Mouse (Mus musculus): Measurements from ENCODE around the gene Atp6v1c2.

The Atp6v1c2 gene

DNA sequence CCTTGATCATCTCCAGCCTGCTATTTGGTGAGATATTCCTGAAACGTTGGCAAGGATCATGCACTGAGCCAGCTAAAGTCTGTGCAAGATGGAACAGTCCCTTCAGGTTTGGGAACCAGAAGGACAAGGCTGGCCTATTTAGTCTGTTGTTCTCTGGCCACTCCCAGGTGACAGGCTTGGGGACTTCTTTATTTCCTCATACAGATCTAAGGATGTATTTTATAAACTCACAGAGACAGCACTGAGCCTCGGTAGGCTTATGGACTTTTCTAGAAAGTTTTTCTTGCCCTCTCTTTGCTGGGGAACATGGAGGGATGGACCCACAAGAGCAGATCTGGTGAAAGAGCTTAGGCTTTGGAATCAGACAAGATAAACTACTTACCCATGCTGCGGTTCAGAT, at the start of gene Atp6v1c2:
Gene Atp6v1c2 (minus strand): TSS at position 101 of the 400 bp plus-strand sequence.
- no peak for DNase-seq (ENCODE audit: low spot score)

DNA sequence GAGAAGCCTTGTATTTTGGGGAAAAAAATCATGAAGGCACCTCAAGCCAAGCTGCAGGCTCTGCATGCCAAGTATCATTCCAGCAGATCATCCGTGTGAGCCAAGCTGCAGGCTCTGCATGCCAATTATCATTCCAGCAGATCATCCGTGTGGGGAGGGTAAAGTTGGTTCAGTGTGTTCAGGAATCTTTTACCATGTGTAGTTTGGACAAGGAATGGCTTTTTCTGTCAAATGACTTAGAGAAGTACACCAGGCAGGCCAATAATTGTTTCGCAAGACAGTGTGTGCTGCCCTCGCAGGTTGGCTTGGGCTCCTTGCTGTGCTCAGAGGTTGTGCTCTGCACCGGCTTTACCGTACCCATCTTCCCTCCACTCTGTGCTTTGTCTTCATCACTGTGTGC, 47.4 kb upstream of the Atp6v1c2 start:
- DNase-seq (ENCODE audit: low spot score), result no peak

DNA sequence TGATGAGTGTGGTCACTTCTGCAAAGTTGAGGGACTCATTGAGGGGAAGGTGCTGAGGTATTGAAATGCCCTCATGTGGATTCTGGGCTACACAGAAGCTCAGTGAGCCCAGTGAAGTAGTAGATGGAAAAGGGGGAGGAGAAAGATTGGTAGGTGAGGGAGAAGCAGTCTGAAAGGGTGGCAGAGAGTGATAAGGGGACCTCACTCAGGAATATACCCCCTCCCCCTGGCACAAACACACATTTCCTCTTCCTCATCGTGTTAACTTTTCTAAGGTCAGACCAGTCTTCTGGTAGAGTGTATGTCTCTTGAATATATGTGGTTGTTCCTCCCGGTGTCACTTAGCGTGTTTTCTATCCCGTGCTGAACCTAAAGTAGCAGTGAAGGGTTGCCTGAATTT, 46.1 kb upstream of the Atp6v1c2 start:
- no peak for DNase-seq (ENCODE audit: low spot score)

DNA sequence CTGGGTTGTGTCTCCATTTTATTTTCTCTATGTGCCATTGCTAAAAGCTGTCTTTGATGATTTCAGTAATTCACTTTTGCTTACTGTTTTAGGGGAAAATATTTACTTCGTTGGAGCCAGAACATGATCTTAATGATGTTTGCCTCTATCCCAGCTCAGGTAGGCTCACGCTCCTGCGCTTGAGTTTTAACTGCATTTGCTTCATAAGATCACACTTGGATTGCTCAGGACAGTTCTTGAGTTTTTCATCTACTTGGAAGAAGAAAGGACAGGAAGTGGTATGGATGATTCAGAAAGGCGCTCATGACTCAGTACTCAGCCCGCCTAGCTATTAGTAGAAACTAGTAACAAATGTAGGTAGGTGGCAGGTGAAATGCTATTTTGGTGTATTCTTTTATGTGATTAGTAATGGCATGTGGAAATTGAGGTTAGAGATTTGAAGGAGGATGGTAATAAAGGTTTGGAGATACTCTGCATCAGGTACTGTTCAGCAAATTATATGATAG, 44.4 kb upstream of the Atp6v1c2 start:
- DNase-seq (ENCODE audit: low spot score), result no peak

DNA sequence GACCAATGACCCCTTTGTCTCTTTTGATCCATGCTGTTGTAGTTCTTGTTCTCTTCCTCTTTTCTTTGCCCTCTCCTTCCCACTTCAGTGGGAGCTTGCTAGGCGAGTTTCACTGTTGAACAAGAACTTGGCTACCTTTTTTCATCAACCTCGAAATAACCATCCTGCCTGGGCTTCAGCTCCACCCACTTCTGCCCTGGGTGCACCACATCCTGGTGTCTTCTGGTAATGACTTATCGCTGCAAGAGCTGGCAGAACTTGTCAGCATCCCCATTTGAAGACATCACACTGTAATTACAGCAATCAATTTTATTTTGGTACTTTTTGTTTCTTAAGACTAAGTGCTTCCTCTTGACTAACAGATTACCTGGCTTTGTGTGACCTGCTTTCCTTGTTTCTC, 43.5 kb upstream of the Atp6v1c2 start:
- DNase-seq (ENCODE audit: low spot score), result no peak

DNA sequence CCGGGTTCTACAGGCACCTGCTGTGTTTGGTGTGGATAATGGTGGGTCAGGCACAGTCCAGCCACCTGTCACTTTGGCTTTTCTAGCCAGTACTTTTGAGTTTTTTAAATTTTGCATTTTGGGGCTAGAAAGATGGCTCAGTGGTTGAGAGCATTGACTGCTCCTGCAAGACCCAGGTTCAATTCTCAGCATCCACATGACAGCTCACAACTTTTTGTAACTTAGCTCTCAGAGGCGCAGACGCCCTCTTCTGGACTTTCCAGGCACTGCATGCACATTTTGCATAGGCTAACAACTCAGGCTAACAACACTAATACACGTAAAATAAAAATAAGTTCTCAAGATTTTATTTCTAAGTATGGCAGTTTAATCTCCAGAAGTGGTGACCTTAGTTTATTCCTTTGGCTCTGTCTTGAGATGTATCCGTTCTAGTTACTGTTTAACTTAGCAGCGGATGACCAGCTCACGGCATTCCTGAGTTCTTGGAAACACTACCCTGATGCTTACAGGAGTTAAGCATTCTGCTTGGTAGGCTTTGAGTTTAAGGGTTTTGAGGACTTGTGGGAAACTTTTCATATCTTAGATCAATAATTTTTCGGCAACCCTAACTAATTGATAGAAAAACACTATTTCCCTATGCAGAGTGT, 42.6 kb upstream of the Atp6v1c2 start:
- no peak for DNase-seq (ENCODE audit: low spot score)

DNA sequence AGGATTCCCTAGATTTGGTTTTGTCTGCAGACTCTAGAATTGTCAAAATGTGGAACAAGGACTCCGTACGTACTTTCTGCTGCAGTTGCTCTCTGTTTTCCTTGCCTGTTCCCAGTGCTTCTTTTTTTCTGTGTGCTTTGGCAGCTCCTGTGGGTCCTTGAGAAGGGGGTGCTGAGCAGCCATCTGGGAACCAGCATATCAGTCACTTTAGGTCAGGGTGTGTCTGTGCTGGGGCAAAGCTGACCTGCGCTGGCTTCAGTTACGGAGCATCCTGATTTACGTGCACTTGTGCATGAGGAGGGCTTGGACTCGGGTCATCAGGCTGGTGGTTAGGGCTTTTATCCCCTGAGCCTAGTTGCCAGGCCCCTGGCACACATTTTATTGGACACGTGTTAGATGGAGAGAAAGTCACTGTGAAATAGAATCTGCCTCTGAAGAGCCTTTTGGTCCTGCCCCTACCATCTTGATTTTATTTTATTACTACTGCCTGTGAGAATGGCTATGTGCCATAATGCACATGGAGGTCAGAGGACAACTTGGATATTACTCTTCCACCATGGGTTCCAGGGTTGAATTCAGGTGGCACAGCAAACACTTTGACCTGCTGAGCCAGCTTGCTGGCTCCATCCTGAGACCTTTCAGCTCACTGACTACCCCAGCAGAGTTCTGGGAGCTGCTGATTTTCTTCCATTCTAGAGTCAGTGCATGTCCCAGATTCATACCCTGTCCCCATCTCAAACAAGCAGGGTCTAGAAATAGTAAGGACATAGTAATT, 40.6 kb upstream of the Atp6v1c2 start:
- DNase-seq (ENCODE audit: low spot score), result no peak

DNA sequence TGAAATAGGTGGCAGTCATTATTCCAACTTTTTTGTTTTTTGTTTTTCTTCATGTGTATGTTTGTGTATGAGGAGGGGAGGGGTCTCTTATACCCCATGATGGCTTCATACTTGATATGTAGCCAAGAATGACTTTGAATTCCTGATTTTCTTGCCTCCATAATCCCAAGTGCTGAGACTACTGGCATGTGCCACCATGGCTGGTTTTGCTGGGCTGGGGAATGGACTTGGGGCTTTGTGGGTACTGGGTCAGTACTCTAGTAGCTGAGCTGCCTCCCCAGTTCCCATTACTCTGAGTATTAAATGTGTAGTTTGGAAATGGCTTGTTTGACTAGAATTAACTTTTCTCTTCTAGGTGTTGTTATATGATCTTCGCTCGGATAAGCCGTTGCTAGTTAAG, 40.0 kb upstream of the Atp6v1c2 start:
- no peak for DNase-seq (ENCODE audit: low spot score)

DNA sequence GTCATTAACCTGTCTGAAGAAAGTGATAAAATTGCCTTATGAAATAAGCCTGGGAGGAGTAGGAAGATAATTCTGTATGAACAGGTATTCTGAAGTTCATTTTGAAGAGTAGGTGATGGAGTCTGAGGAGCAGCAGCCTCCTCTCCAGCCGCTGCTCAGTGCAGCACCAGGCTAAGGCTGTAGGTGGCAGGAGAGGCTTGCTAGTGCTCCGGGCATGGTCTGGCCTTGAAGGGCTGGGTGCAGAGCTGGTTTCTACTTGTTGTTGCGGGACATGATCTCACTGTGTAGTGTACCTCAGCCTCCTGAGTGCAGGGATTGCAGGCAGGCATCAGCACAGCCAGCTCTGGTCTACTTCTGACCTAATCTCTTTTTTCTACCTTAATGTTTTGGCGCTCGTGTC, 37.8 kb upstream of the Atp6v1c2 start:
- DNase-seq (ENCODE audit: low spot score), result peak; percentile 74

DNA sequence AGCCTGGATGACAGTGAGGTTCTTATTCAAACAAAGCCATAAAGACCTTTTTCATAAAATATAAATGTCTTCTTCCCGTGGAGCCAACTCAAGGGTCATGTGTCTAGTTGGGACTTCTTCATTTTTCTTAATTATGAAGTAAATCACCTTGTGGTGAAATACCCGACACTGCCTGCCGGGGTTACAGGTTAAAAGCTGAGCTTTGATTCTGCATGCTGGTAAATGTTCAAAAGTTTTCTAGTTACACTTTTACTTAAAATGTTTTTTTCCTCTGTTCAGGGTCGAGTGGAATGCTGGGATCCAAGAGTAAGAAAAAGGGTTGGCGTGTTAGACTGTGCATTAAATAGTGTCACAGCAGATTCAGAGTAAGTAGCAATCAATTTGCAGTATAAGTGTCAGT, 33.2 kb upstream of the Atp6v1c2 start:
- DNase-seq (ENCODE audit: low spot score), result no peak

DNA sequence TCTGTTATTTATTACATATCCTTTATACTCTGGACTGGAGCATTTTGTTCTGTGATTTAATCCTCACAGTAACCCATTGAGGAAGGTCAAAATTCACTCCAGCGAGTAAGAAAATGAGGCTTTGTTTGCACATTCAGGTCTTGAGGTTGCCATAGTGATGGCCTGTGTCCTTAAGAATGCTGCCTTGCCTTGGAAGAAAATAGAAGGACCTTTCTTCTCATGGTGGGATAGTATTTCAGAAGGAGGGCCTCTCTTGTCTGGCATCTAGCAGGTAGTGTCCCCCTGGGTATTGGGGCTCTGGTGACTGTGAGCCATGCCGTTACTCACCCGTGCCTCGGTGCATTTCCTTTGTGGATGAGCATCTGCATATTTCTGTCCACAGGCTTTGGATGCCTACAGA, 31.5 kb upstream of the Atp6v1c2 start:
- DNase-seq (ENCODE audit: low spot score), result no peak

DNA sequence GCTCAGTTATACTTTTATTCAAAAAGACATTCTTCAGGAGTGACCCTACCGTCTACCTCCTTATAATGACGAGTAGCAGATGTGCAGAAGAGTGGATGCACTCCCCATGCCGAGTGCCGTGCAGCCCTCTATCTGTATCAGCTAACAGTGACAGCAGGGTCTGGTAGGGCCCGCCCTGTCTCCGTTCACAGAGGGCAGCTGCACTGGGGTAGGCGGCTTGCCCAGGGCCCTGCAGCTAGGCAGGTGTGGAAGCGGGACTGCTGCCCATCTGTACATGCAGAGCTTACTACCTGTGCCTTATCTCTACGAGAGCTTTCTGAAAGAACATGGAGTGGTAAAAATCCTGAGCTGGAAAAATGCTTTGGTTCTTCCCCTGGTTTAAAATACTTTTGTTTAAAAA, 30.9 kb upstream of the Atp6v1c2 start:
- DNase-seq (ENCODE audit: low spot score), result no peak

DNA sequence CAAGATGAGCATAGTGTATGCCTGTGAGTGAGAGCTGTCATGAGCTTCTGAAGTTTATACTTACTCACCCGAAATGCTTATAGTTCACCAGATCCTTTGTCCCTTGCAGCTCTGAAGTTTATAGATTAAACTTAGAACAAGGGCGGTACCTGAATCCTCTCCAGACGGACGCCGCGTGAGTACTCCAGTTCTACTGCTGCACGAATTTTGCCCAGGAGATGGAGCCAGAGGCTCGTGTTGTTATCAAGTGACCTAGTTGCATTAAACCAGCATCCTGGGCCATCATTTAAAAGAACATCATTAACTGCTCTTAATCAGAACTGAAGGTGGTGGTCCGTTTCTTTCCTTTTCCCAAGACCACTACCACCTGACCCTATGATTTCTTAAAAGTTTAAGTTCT, 29.8 kb upstream of the Atp6v1c2 start:
- DNase-seq (ENCODE audit: low spot score), result no peak

DNA sequence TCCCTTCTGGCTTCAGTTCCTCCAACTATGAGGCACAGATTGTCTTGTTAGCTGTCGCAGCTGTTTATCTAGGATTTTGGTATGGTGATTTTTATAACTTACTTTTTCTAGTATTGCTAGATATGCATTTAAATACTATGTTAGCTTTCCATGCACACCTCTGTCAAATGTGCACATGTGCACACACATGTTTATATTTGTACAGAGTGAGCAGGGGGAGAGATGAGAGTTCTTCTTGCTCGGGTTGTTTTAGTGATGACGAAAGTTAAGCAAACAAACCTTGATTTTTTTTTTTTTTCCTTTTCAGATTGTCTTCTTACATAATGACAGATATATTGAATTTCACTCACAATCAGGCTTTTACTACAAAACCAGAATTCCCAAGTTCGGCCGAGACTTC, 28.6 kb upstream of the Atp6v1c2 start:
- no peak for DNase-seq (ENCODE audit: low spot score)

DNA sequence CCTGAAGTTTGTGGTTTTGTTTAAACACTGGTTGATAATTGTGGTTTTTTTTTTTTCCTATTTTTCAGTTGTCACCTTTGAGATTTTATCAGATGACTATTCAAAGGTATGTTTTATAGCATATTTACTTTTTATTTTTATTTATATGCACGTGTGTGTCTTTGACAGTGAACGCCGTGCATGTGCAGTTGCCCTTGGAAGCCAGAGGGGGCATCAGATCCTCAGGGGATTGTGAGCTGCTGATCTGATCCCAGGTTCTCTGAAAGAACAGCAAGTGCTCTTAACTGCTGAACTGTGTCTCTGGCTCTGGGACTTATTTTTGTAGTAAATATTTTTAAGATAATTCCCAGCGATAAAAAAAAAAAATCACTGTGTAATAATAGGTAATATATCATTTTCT, 27.7 kb upstream of the Atp6v1c2 start:
- no peak for DNase-seq (ENCODE audit: low spot score)

DNA sequence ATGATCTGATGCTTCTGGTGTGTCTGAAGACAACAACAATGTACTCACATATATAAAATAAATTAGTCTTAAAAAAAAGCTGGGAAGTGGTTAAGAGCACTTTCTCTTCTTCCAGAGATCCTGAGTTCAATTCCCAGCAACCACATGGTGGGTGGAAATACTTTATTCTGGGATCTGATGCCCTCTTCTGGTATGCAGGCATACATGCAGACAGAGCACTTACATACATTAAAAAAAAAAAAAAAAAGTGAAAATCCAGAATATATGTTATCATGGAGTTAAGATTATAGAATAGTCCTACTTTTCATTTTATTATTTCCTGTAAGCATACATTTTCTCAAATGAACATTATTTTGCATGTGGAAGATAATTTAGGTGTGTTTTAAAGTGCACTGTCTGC, 20.9 kb upstream of the Atp6v1c2 start:
- no peak for DNase-seq (ENCODE audit: low spot score)

DNA sequence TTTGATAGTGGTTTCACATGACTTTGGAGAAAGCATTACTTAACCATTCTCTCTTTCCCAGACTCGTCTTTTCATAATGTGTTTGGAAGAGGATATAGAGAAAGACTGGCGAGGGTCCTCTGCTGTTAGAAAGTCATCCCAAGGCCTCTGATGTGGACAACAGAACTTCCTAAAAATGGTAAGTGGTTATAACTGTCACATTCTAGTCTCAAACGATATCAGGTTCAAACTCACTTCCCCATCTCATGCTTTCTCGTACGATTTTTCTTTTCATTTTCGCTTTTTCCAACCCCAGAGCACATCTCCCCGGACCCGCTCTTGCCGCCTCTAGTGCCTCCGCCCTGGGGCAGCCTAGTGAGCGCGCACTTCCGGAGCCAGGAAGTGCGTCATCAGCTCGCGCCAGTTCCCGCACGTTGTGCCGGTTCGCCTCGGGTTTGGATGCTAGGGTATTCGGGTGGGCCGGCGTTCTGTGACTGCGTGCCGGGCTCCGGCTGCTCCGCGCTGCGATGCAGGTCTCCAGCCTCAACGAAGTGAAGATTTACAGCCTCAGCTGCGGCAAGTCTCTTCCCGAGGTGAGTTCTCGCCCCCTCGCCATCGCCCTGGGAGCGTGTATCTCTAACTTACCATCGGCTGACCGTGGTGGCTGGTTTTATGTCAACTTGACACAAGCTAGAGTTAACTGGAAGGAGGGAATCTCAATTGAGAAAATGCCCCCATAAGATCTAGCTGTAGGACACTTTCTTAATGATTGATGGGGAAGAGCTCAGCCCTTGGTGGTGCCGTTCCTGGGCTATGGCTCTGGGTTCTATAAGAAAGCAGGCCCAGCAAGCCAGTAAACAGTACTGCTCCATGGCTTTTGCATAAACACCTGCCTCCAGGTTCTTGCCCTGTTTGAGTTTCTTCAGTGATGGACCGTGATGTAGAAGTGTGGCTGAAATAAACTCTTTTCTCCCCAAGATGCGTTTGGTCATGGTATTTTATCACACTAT, 19.2 kb upstream of the Atp6v1c2 start, which contains the start of gene Nol10:
Gene Nol10 (plus strand): TSS at position 411 of the 989 bp plus-strand sequence.
- peak; percentile 94 for DNase-seq (ENCODE audit: low spot score)

DNA sequence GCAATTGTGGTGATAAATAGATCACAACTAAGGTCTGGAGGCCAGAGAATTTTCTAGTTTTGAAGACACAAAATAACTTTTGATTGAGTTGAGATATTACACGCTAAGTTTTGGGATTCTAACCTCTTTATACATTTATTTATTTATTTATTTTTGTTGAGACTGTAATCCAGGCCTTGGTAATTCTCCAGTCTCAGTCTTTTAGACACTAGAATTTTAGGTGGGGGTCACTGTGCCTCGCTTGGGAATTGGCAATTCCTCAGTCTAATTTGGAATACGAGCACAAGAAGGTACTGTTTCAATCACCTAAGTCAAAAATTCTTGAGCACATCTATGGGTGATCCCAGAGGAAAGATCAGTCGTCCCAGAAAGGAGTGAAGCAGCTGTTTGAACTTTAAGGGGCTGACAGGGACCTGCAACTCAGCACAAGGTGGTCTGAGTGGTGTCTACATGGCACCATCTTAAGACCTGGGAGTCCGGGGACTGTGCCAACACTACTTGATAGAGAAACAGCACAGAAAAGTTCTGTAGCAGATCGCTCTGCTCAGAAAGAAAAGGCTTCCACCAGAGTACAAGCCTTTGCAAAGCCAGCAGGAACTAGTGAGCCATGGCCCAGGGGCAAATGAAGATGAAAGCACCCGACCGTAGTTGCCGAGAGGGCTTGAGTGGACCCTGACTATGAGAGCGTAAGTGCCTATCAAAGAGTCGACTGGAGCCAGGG, 18.3 kb upstream of the Atp6v1c2 start:
- peak; percentile 33 for DNase-seq (ENCODE audit: low spot score)

DNA sequence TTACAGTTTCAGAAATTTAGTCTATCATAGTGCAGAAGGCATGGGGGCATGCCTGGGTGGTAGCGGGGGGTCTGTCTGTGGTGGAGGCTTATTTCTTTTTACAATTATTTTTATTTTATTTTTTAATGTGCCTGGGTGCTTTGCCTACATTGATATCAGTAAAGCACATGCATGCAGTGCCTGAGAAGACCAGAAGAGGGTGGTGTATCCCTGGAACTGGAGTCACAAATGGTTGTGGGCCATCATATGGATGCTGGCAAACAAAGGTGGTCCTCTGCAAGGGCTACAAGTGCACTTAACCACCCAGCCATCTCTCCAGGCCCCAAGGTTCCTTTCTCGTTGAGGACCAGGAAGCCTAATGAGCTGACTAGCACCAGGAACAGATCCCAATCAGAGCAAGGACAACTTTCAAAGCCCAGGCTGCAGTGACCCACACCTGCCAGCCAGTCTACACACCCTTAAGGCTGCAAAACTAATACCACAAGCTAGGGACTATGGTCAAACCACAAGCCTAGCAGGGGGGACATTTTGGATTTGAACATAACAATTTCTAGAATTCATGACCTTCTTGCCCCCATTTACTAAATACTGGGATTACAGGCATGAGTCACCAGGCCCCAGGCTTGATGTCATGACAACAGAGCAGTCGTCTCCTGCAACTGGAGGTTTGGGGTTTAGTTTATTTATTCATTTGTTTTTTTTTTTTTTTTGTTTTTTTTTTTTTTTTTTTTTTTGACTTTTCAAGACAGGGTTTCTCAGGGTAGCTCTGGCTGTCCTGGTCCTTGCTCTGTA, 10.2 kb upstream of the Atp6v1c2 start:
- no peak for DNase-seq (ENCODE audit: low spot score)

DNA sequence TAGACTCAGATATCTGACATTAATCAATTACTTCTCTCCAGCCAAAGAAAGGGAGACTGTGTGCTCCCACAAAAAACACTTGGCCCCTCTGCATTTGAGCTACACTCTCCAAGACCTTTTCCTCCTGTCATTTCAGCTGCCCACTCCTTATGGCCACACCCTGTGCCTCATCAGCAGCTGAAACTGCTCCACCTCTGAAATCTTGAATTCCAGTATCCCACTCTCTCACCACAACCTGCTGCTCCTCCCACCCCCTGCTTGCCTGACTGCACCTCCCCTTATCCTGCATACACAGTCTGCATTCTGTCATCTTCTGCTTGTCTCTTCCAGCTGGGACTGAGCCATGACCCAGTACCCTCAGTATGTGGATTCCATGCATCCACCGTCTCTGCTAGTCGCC, 9.2 kb upstream of the Atp6v1c2 start:
- no peak for DNase-seq (ENCODE audit: low spot score)

DNA sequence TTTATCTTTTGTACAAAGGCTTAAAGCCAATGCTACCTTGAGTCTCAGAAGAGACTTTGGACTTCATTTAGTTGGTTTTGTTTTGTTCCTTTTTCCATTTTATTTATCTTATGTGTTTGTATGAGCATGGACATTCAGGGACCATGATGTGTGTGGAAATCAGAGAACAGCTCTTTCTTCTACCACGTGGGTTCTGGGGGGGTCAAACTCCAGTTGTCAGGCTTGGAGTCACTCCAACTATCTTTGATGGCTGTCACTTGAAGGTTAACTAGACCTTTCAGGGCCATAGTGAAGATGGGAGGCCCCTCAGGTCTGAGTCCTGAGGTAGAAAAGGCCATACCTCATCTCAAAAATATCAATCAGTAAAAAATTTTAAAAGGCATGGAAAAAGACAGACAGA, 4.3 kb upstream of the Atp6v1c2 start:
- DNase-seq (ENCODE audit: low spot score), result no peak
